Mouse (Mus musculus) skeletal muscle tissue, adult 2 months (tissue): ENCODE measurements at regions not wholly inside any gene's neighbourhood (a gene's known extent, or its start where the extent isn't known, plus 50 kb on each side); places are given as distances from the start of the nearest gene placed in this dataset.

Experiments used
- DNase-seq: peaks from one replicate; pipeline ENCODE4 v3.0.0-alpha.2; 2012; ENCODE audit warnings: low read depth, low spot score

DNA sequence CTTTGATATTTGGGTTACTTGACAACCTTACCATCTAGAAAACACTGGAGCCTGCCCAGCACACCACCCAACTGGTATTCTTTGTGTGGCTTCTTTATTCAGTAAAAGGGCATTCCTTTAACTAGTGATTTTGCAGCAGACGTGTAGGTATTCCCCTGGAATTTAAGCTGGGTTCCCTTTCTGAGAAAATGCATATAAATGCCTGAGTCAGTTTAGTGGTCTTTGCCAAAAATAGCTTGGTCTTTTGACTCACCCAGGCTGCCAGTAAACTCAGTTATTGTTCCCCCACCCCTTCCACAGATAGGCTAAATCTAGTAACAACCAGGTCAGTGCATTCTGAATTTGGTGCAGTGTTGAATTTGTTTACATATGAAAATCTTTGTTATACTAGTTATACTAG is 450.6 kb downstream of the Gm7489 start:
- no peak for DNase-seq

DNA sequence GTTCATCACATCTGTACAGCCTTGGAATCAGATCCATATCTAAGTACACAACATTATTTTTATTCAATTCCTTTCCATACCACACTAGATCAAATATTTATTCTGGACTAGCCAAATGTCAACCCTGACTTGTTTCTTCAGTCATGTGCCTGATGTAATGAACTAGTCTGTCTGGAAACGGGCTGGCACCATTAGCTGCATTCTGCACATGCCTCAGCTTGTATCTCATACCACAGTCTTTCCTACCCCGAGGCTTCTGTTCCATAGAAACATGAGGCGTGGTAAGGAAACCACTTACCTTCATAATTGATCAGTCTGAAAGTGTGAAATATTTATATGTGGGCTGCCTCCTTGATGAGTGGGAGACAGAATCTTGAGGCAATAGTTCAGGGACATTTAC is 469.0 kb downstream of the Gm7489 start:
- DNase-seq = no peak

DNA sequence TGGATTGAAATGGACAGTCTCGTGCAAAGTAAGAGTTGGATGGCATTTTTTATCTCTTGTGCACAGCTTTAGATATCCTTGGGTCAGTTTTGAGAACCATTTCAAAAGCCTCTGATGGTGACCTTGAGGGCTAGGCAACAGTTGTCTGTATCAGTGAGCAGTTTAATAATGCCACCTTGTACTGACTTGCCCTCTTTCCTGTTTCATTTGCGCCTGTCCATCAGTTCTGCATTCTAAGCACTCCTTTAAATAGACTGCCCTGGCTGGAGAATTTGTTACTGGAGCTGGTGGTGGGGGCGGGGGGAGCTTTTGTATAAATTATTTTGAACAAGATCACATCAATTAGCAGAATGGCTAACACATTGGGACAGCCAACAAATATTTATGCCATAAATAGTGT is 474.0 kb downstream of the Gm7489 start:
- peak; percentile 21 for DNase-seq
